In genomic region chr15:32542746-32543145, GRCm38 (mm10) we compare ENCODE assay signal across 16 mouse cellular contexts.
"Had no signal": no experiment of that assay in that cellular context is flagged by ENCODE, and none has a peak within 500 bp of the region (broad histone marks: within the 10 kb centered on the region; RNA-seq: fewer than 3 reads in every experiment).

No protein-coding gene starts in this region.

- H3K4me3 ChIP-seq: left cerebral cortex, adult 2 months; liver, embryonic 13.5 days; midbrain, embryonic 12.5 days; midbrain, embryonic 15.5 days; myocyte; neural tube, embryonic 13.5 days had no signal

- H3K4me2 ChIP-seq: liver, embryonic 13.5 days; midbrain, embryonic 12.5 days; midbrain, embryonic 15.5 days; neural tube, embryonic 13.5 days had no signal

- DNase-seq: kidney, adult 8-10 months; kidney, postnatal 36 days; layer of hippocampus, postnatal 36 days; liver, embryonic 13.5 days; lung, adult 2 months; lung, postnatal 14 days; lung, postnatal 4 days; right cerebral cortex, postnatal 25 days; spleen, adult 18-20 months; thymus, adult 18-20 months; thymus, postnatal 36 days had no signal

- ATAC-seq: midbrain, embryonic 15.5 days had no signal

- H3K36me3 ChIP-seq: liver, embryonic 13.5 days; midbrain, embryonic 12.5 days; midbrain, embryonic 15.5 days; neural tube, embryonic 13.5 days had no signal

- H3K27ac ChIP-seq: left cerebral cortex, adult 2 months; liver, embryonic 13.5 days; midbrain, embryonic 12.5 days; midbrain, embryonic 15.5 days; neural tube, embryonic 13.5 days had no signal

- H3K9me3 ChIP-seq: liver, embryonic 13.5 days; midbrain, embryonic 12.5 days; midbrain, embryonic 15.5 days; neural tube, embryonic 13.5 days had no signal

- H3K9ac ChIP-seq: liver, embryonic 13.5 days; midbrain, embryonic 12.5 days; midbrain, embryonic 15.5 days; neural tube, embryonic 13.5 days had no signal

- H3K4me1 ChIP-seq: liver, embryonic 13.5 days; midbrain, embryonic 12.5 days; midbrain, embryonic 15.5 days; neural tube, embryonic 13.5 days had no signal

- H3K27me3 ChIP-seq: liver, embryonic 13.5 days; midbrain, embryonic 12.5 days; midbrain, embryonic 15.5 days; neural tube, embryonic 13.5 days had no signal
